Mouse (Mus musculus) lung, postnatal 0 days (tissue): ENCODE measurements around the gene Cdyl. TPM values are rescaled to one million over a fixed set of nuclear protein-coding genes. Genes with fewer than 3 reads are reported as not detected.

Experiments
- ATAC-seq: fragments of 200-750 bp; cut with Nextera tagmentation; 2 replicates; pipeline ENCODE4 v1.8.0; 2017; ENCODE audit warnings: moderate library complexity
- DNase-seq: peaks from one replicate; pipeline ENCODE4 v3.0.0-alpha.2; 2016; ENCODE audit warnings: low spot score
- H3K27ac ChIP-seq: fragments of 300-500 bp; sonication (generic); 2 replicates; pipeline ENCODE4 v1.5.1; 2014; ENCODE audit warnings: antibody characterized with exemption, mild to moderate bottlenecking, low read length, mixed read lengths
- H3K27me3 ChIP-seq: fragments of 300-500 bp; sonication (generic); replicated peaks from 2 replicates; pipeline ENCODE4 v1.6.1; 2014; ENCODE audit warnings: low read length, mixed read lengths; ENCODE audit not compliant: insufficient read depth
- H3K36me3 ChIP-seq: fragments of 300-500 bp; sonication (generic); 2 replicates; pipeline ENCODE4 v1.6.1; 2014; ENCODE audit warnings: low read length, mixed read lengths; ENCODE audit not compliant: insufficient read depth
- H3K4me1 ChIP-seq: fragments of 300-500 bp; sonication (generic); 2 replicates; pipeline ENCODE4 v1.6.1; 2014; ENCODE audit warnings: antibody characterized with exemption, low read depth, low read length, mixed read lengths; ENCODE audit not compliant: insufficient read depth
- H3K4me2 ChIP-seq: fragments of 300-500 bp; sonication (generic); replicated peaks from 2 replicates; pipeline ENCODE4 v1.6.1; 2014; ENCODE audit warnings: low read depth, mild to moderate bottlenecking, low read length, moderate library complexity, mixed read lengths
- H3K4me3 ChIP-seq: fragments of 300-500 bp; sonication (generic); 2 replicates; pipeline ENCODE4 v1.5.1; 2014; ENCODE audit warnings: low read depth, low read length
- H3K9ac ChIP-seq: fragments of 300-500 bp; sonication (generic); replicated peaks from 2 replicates; pipeline ENCODE4 v1.6.1; 2014; ENCODE audit warnings: low read depth, mild to moderate bottlenecking
- H3K9me3 ChIP-seq: fragments of 300-500 bp; sonication (generic); 2 replicates; pipeline ENCODE4 v1.6.1; 2016; ENCODE audit warnings: low read length, mixed read lengths
- CTCF ChIP-seq: IDR thresholded peaks from 2 replicates; pipeline ENCODE4 v1.5.1; 2016; ENCODE audit warnings: antibody characterized with exemption, mild to moderate bottlenecking
- EP300 ChIP-seq: IDR thresholded peaks from 2 replicates; pipeline ENCODE4 v1.6.1; 2016; ENCODE audit warnings: antibody characterized with exemption, mild to moderate bottlenecking, control low read depth
- WGBS: fragments of 180-500 bp; shearing (Covaris S2); extraction: QIAGEN DNeasy Blood & Tissue Kit; methylation state at CpG from one replicate; pipeline ENCODE4 v1.1.7; 2014; 5-methylcytosine and 5-hydroxymethylcytosine counted together
- polyA plus RNA-seq: library from polyadenylated mRNA; unstranded; fragments of >200 nt; fragmentation: Nextera tagmentation; extraction: Ambion mirVana; gene quantifications from 2 replicates; pipeline ENCODE4 v1.2.1, GENCODE M21; 2015

Cdyl gene
- polyA plus RNA-seq, 1 experiment from 2014 or later, result 9.4 TPM

- ATAC-seq, result no peak
- no peak for DNase-seq
These were observed 38.9 kb upstream of the Cdyl start for GRCm38 (mm10) chr13:35620756-35621155.

GRCm38 (mm10) chr13:35624831-35625230 is 34.8 kb upstream of the Cdyl start:
- no peak for ATAC-seq
- Histone ChIP-seq H3K4me1 (no peaks in the 10 kb centered on the region), H3K9me3 (no peaks in the 10 kb centered on the region), H3K27ac (no peak overlapping the region), H3K36me3 (no peaks in the 10 kb centered on the region), H3K27me3 (no peaks in the 10 kb centered on the region), H3K4me3 (no peak overlapping the region), H3K4me2 (no peak overlapping the region), H3K9ac (no peak overlapping the region)
- DNase-seq, result no peak
- WGBS, result 80% methylated on average over 3 of the region's 3 CpGs
- TF ChIP-seq EP300 (no peak), CTCF (no peak)

More at GRCm38 (mm10) chr13:35620756-35621155, 38.9 kb upstream of the Cdyl start:
- WGBS, result 61% methylated on average over 1 of the region's 1 CpGs
- H3K4me1 ChIP-seq, result no peaks in the 10 kb centered on the region
- no peak for TF ChIP-seq CTCF
- no peak for TF ChIP-seq EP300
- no peaks in the 10 kb centered on the region for H3K36me3 ChIP-seq
- no peak overlapping the region for H3K9ac ChIP-seq
- no peaks in the 10 kb centered on the region for H3K27me3 ChIP-seq
- no peaks in the 10 kb centered on the region for H3K9me3 ChIP-seq
- H3K27ac ChIP-seq, result no peak overlapping the region
- H3K4me3 ChIP-seq, result no peak overlapping the region
- H3K4me2 ChIP-seq, result no peak overlapping the region

- ATAC-seq, result no peak
- Histone ChIP-seq H3K9me3 (no peaks in the 10 kb centered on the region), H3K27me3 (no peaks in the 10 kb centered on the region), H3K4me2 (no peak overlapping the region), H3K4me3 (no peak overlapping the region), H3K9ac (no peak overlapping the region), H3K36me3 (no peaks in the 10 kb centered on the region), H3K4me1 (no peaks in the 10 kb centered on the region), H3K27ac (no peak overlapping the region)
- no peak for TF ChIP-seq CTCF
- TF ChIP-seq EP300, result no peak
- WGBS, result 81% methylated on average over 3 of the region's 3 CpGs
- DNase-seq, result no peak
These were observed 34.1 kb upstream of the Cdyl start for GRCm38 (mm10) chr13:35625556-35625955.

GRCm38 (mm10) chr13:35627319-35627718 is 32.3 kb upstream of the Cdyl start:
- H3K9ac ChIP-seq, result no peak overlapping the region
- H3K4me2 ChIP-seq, result no peak overlapping the region
- H3K4me1 ChIP-seq, result no peaks in the 10 kb centered on the region
- TF ChIP-seq EP300 (no peak), CTCF (no peak)
- ATAC-seq (no peak), DNase-seq (no peak)
- no peak overlapping the region for H3K27ac ChIP-seq
- H3K27me3 ChIP-seq, result no peaks in the 10 kb centered on the region
- no peaks in the 10 kb centered on the region for H3K36me3 ChIP-seq
- H3K4me3 ChIP-seq, result no peak overlapping the region
- WGBS, result 63% methylated on average over 1 of the region's 1 CpGs
- H3K9me3 ChIP-seq, result no peaks in the 10 kb centered on the region

GRCm38 (mm10) chr13:35647132-35647823 is 12.4 kb upstream of the Cdyl start:
- no peak overlapping the region for H3K9ac ChIP-seq
- H3K36me3 ChIP-seq, result no peaks in the 10 kb centered on the region
- no peak overlapping the region for H3K27ac ChIP-seq
- TF ChIP-seq CTCF (no peak), EP300 (no peak)
- H3K4me3 ChIP-seq, result no peak overlapping the region
- 69% methylated on average over 1 of the region's 1 CpGs for WGBS
- no peaks in the 10 kb centered on the region for H3K4me1 ChIP-seq
- DNase-seq, result peak; percentile 5
- H3K4me2 ChIP-seq, result no peak overlapping the region
- H3K9me3 ChIP-seq, result no peaks in the 10 kb centered on the region
- H3K27me3 ChIP-seq, result no peaks in the 10 kb centered on the region
- ATAC-seq, result no peak

- Histone ChIP-seq H3K4me3 (no peak overlapping the region), H3K27ac (no peak overlapping the region), H3K4me2 (no peak overlapping the region), H3K4me1 (no peaks in the 10 kb centered on the region), H3K36me3 (no peaks in the 10 kb centered on the region), H3K9me3 (no peaks in the 10 kb centered on the region), H3K27me3 (no peaks in the 10 kb centered on the region), H3K9ac (no peak overlapping the region)
- DNase-seq (no peak), ATAC-seq (no peak)
- TF ChIP-seq EP300, result no peak
- no peak for TF ChIP-seq CTCF
- 78% methylated on average over 11 of the region's 11 CpGs for WGBS
These were observed 9.3 kb upstream of the Cdyl start for GRCm38 (mm10) chr13:35650284-35650872.
